ENCODE assay signal across 8 mouse cellular contexts in the genomic region with DNA sequence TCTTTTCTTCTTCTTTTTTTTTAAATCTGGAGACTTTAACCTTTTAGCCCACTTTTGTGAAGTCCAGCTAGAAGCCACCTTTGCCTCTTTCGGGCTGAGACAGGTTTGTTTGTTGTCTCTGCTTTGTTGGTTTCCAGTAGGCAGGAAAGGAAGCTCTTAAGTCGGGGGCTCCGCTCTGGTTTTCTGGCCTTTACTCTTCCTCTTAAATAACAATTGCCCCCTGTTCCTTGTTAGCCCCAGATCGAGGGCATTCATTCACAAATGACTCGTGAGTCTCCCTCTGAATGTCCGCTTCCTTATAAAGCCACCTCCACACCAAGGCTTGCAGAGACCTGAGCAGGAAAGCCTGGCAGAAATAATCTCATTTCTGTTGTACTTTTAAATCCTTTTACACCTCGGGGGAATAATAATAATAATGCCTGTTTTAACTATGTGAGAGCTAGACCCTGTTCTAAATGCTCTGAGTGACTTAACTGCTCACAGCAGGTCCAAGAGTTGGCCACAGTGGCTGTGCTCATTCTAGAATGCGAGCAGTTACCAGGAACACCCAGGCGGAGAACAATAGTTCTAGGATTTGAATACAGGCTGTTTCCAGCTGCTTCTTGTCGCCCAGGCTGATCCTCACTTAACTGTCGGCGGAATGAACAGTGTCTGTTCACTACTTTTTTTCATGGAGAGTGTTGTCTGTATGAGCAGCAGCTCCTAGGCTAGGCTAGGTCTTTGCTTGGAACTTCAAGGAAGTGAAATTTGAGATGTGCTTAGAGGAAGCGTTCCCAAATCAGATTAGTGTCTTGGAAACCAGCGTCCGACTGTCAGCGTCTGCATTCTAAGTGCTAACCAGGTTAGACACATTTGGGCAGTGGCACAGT. TPM values are rescaled to one million over a fixed set of nuclear protein-coding genes. Genes with fewer than 3 reads are reported as not detected.
A peak's percentile ranks its signal among the peaks of the same experiment; 100 is the strongest.
DNase-seq lines count a peak whose midpoint lies in the region; ATAC-seq and TF ChIP-seq lines count a peak whose summit lies in the region.

No protein-coding gene starts in this region.

- ATAC-seq in megakaryocyte, adult 5-6 weeks (ENCODE audit: poor library complexity, severe bottlenecking), result no peak
- no peak for ATAC-seq in forebrain, embryonic 12.5 days (ENCODE audit: low FRiP score)
- ATAC-seq in intestine, embryonic 15.5 days, result no peak
- ATAC-seq in lung, postnatal 0 days, result no peak

- no peaks in the 10 kb centered on the region for H3K36me3 ChIP-seq in megakaryocyte, embryonic 14.5 days (replicated peaks; ENCODE audit: low read length)
- no peaks in the 10 kb centered on the region for H3K36me3 ChIP-seq in forebrain, embryonic 12.5 days (replicated peaks)
- no peaks in the 10 kb centered on the region for H3K36me3 ChIP-seq in intestine, embryonic 15.5 days
- H3K36me3 ChIP-seq in lung, postnatal 0 days (ENCODE audit: insufficient read depth, low read length), result no peaks in the 10 kb centered on the region

- peaks cover 41% of the 10 kb centered on the region for H3K4me1 ChIP-seq in megakaryocyte, embryonic 14.5 days
- peaks cover 26% of the 10 kb centered on the region for H3K4me1 ChIP-seq in forebrain, embryonic 12.5 days
- peaks cover 18% of the 10 kb centered on the region for H3K4me1 ChIP-seq in intestine, embryonic 15.5 days (replicated peaks)
- H3K4me1 ChIP-seq in lung, postnatal 0 days (ENCODE audit: insufficient read depth, low read depth, low read length), result peaks cover 4% of the 10 kb centered on the region; the same call in 1 of the 2 replicates
- no peaks in the 10 kb centered on the region for H3K4me1 ChIP-seq in cerebellum, adult 2 months (ENCODE audit: control insufficient read depth, insufficient read depth, low read length)

- no peaks in the 10 kb centered on the region for H3K9me3 ChIP-seq in megakaryocyte, embryonic 14.5 days
- no peaks in the 10 kb centered on the region for H3K9me3 ChIP-seq in forebrain, embryonic 12.5 days
- no peaks in the 10 kb centered on the region for H3K9me3 ChIP-seq in intestine, embryonic 15.5 days
- no peaks in the 10 kb centered on the region for H3K9me3 ChIP-seq in lung, postnatal 0 days (ENCODE audit: low read length)

- H3K27ac ChIP-seq in forebrain, embryonic 12.5 days, result peak overlapping the region; percentile 50
- H3K27ac ChIP-seq in intestine, embryonic 15.5 days, result peak overlapping the region; percentile 69
- H3K27ac ChIP-seq in lung, postnatal 0 days (ENCODE audit: low read length), result peak overlapping the region; percentile 100
- no peak overlapping the region for H3K27ac ChIP-seq in cerebellum, adult 2 months (ENCODE audit: insufficient read depth, low read length)

- no peak for TF ChIP-seq CTCF in lung, postnatal 0 days (IDR thresholded peaks at IDR 0.05)
- no peak for TF ChIP-seq CTCF in cerebellum, adult 2 months (IDR thresholded peaks at IDR 0.05; ENCODE audit: borderline replicate concordance, insufficient read depth, low read depth, low read length)

- H3K4me3 ChIP-seq in megakaryocyte, embryonic 14.5 days (replicated peaks), result peak overlapping the region; percentile 85
- H3K4me3 ChIP-seq in forebrain, embryonic 12.5 days (replicated peaks), result no peak overlapping the region
- H3K4me3 ChIP-seq in intestine, embryonic 15.5 days (replicated peaks), result 0 out of 2 replicates have a peak overlapping the region, but pooled peaks have one; percentile 7
- peak overlapping the region; percentile 10; the same call in 1 of the 2 replicates for H3K4me3 ChIP-seq in lung, postnatal 0 days (ENCODE audit: low read depth, low read length)
- no peak overlapping the region for H3K4me3 ChIP-seq in cerebellum, adult 2 months (replicated peaks; ENCODE audit: insufficient read depth, low read depth, low read length)

- no peaks in the 10 kb centered on the region for H3K27me3 ChIP-seq in megakaryocyte, embryonic 14.5 days (replicated peaks)
- peaks cover 19% of the 10 kb centered on the region for H3K27me3 ChIP-seq in forebrain, embryonic 12.5 days
- no peaks in the 10 kb centered on the region for H3K27me3 ChIP-seq in intestine, embryonic 15.5 days (replicated peaks)
- H3K27me3 ChIP-seq in lung, postnatal 0 days (replicated peaks; ENCODE audit: insufficient read depth, low read length), result no peaks in the 10 kb centered on the region
- H3K27me3 ChIP-seq in cerebellum, adult 2 months (ENCODE audit: control insufficient read depth, insufficient read depth, low read length), result no peaks in the 10 kb centered on the region

- no peak for TF ChIP-seq EP300 in lung, postnatal 0 days (IDR thresholded peaks at IDR 0.05)

- WGBS in forebrain, embryonic 12.5 days, result 3% methylated on average over 16 of the region's 16 CpGs
- 17% methylated on average over 16 of the region's 16 CpGs for WGBS in intestine, embryonic 15.5 days
- 14% methylated on average over 16 of the region's 16 CpGs for whole genome bisulfite sequencing in lung, postnatal 0 days
- 45% methylated on average over 16 of the region's 16 CpGs for WGBS in cerebellum, adult 2 months

- TF ChIP-seq POLR2A in cerebellum, adult 2 months (IDR thresholded peaks at IDR 0.05; ENCODE audit: borderline replicate concordance, insufficient read depth, low read length), result no peak

- H3K9ac ChIP-seq in forebrain, embryonic 12.5 days, result peak overlapping the region; percentile 79; the same call in 1 of the 2 replicates
- H3K9ac ChIP-seq in intestine, embryonic 15.5 days, result 0 out of 2 replicates have a peak overlapping the region, but pooled peaks have one; percentile 1
- H3K9ac ChIP-seq in lung, postnatal 0 days (replicated peaks; ENCODE audit: low read depth), result no peak overlapping the region

- H3K4me2 ChIP-seq in forebrain, embryonic 12.5 days, result peak overlapping the region; percentile 64
- H3K4me2 ChIP-seq in intestine, embryonic 15.5 days (replicated peaks), result peak overlapping the region; percentile 73
- H3K4me2 ChIP-seq in lung, postnatal 0 days (replicated peaks; ENCODE audit: low read depth, low read length), result peak overlapping the region; percentile 36

- DNase-seq in lung, postnatal 0 days (ENCODE audit: low spot score), result peak; percentile 57
- no peak for DNase-seq in frontal cortex, postnatal 14 days (ENCODE audit: low spot score in 2 of 2)
- no peak for DNase-seq in cerebellum, adult 2 months
- DNase-seq in spleen, postnatal 4 days (ENCODE audit: low spot score in 2 of 2), result no peak

RNA-seq across cellular contexts. Expression of a gene that starts 59.3 kb away (rescaled TPM):
- polyA plus RNA-seq in megakaryocyte, embryonic 14.5 days (2012; ENCODE audit: insufficient read depth, low replicate concordance), result 29.1 and 51.7 TPM in 2 replicates
- 95.9 and 112 TPM in 2 replicates for total RNA-seq in megakaryocyte, adult 5-6 weeks (2015)
- total RNA-seq in megakaryocyte, adult 5-6 weeks (2017), result 29.7 and 40.6 TPM in 2 replicates
- polyA plus RNA-seq in forebrain, embryonic 12.5 days (2016; fragmentation: Nextera tagmentation; extraction: Ambion mirVana), result 50.4 and 51.5 TPM in 2 replicates
- polyA plus RNA-seq in intestine, embryonic 15.5 days (2015; fragmentation: Nextera tagmentation; extraction: Ambion mirVana), result 21.6 and 24.9 TPM in 2 replicates
- polyA plus RNA-seq in lung, postnatal 0 days (2015; fragmentation: Nextera tagmentation; extraction: Ambion mirVana), result 13.7 and 18.6 TPM in 2 replicates
- 49.4 and 52.2 TPM in 2 replicates for polyA plus RNA-seq in cerebellum, adult 2 months (2012; rRNA removed)

Comparison
In these comparisons a context has a peak if more than half of its experiments do, and no peak if none do; other contexts are left out.
1. H3K4me3 ChIP-seq: peak in megakaryocyte, embryonic 14.5 days (single experiment), intestine, embryonic 15.5 days (single experiment) and lung, postnatal 0 days (single experiment); none in forebrain, embryonic 12.5 days (single experiment) and cerebellum, adult 2 months (single experiment).
2. Peak in every context shown above with its lines, with median percentiles within 50 percentile points of each other: H3K4me2 ChIP-seq.